Mouse (Mus musculus): ENCODE results near the gene Wdr20.

GRCm38 (mm10) chr12:110703682-110704081 lies 34.1 kb upstream of the Wdr20 start:
- no peak for TF ChIP-seq CTCF (IDR thresholded peaks at IDR 0.05; ENCODE audit: control insufficient read depth, insufficient read depth, insufficient replicate concordance, low read depth, low read length)
- TF ChIP-seq POLR2A (IDR thresholded peaks at IDR 0.05; ENCODE audit: control insufficient read depth, low read depth, low read length), result no peak

Data from testis, adult 2 months (tissue).